Mouse (Mus musculus) embryonic facial prominence, embryonic 12.5 days (tissue): ENCODE data around the gene Gcnt2. TPM values are rescaled to one million over a fixed set of nuclear protein-coding genes. Genes with fewer than 3 reads are reported as not detected.
A peak's percentile ranks its signal among the peaks of the same experiment; 100 is the strongest.
"Not testable (repeated sequence)": the region's sequence is repeated elsewhere in the genome, so short reads cannot be mapped to it uniquely, and the experiment has no call there.

Experiments
- ATAC-seq: fragments of 200-750 bp; cut with Nextera tagmentation; 2 replicates; pipeline ENCODE4 v1.8.0; 2017; ENCODE audit not compliant: insufficient number of reproducible peaks, insufficient read depth, low FRiP score, low TSS enrichment
- H3K27ac ChIP-seq: fragments of 300-500 bp; sonication (generic); 2 replicates; pipeline ENCODE4 v1.5.1; 2016; ENCODE audit warnings: mild to moderate bottlenecking
- H3K27me3 ChIP-seq: fragments of 300-500 bp; sonication (generic); 2 replicates; pipeline ENCODE4 v1.6.1; 2016; ENCODE audit warnings: mild to moderate bottlenecking, moderate library complexity
- H3K36me3 ChIP-seq: fragments of 300-500 bp; sonication (generic); 2 replicates; pipeline ENCODE4 v1.6.1; 2016; ENCODE audit warnings: mild to moderate bottlenecking
- H3K4me1 ChIP-seq: fragments of 300-500 bp; sonication (generic); 2 replicates; pipeline ENCODE4 v1.6.1; 2016
- H3K4me2 ChIP-seq: fragments of 300-500 bp; sonication (generic); replicated peaks from 2 replicates; pipeline ENCODE4 v1.6.1; 2016; ENCODE audit warnings: mild to moderate bottlenecking, moderate library complexity
- H3K4me3 ChIP-seq: fragments of 300-500 bp; sonication (generic); 2 replicates; pipeline ENCODE4 v1.5.1; 2016; ENCODE audit warnings: mild to moderate bottlenecking
- H3K9ac ChIP-seq: fragments of 300-500 bp; sonication (generic); 2 replicates; pipeline ENCODE4 v1.6.1; 2016; ENCODE audit warnings: mild to moderate bottlenecking, moderate library complexity
- H3K9me3 ChIP-seq: fragments of 300-500 bp; sonication (generic); 2 replicates; pipeline ENCODE4 v1.6.1; 2016; ENCODE audit warnings: mild to moderate bottlenecking, moderate library complexity
- WGBS: fragments of 180-500 bp; shearing (Covaris S2); methylation state at CpG from one replicate; pipeline ENCODE4 v1.1.7; 2016; 5-methylcytosine and 5-hydroxymethylcytosine counted together
- polyA plus RNA-seq: library from polyadenylated mRNA; unstranded; fragments of >200 nt; fragmentation: Nextera tagmentation; extraction: Ambion mirVana; gene quantifications from 2 replicates; pipeline ENCODE4 v1.2.1, GENCODE M21; 2016

Gcnt2 gene
- polyA plus RNA-seq, 1 experiment from 2014 or later: 2.9 TPM

GRCm38 (mm10) chr13:40923756-40924315 lies 64.3 kb downstream of the Gcnt2 start:
- Histone ChIP-seq H3K36me3 (no peaks in the 10 kb centered on the region), H3K9me3 (no peaks in the 10 kb centered on the region), H3K9ac (no peak overlapping the region), H3K27me3 (peaks cover 5% of the 10 kb centered on the region; the same call in 1 of the 2 replicates), H3K4me3 (no peak overlapping the region), H3K4me1 (no peaks in the 10 kb centered on the region), H3K27ac (no peak overlapping the region), H3K4me2 (no peak overlapping the region)
- ATAC-seq: no peak
- 33% methylated on average over 4 of the region's 4 CpGs for WGBS

- no peaks in the 10 kb centered on the region for H3K4me1 ChIP-seq
- no peak overlapping the region for H3K4me2 ChIP-seq
- H3K9me3 ChIP-seq: no peaks in the 10 kb centered on the region
- no peak for ATAC-seq
- H3K9ac ChIP-seq: no peak overlapping the region
- no peaks in the 10 kb centered on the region for H3K27me3 ChIP-seq
- H3K4me3 ChIP-seq: no peak overlapping the region
- H3K27ac ChIP-seq: no peak overlapping the region
- no peaks in the 10 kb centered on the region for H3K36me3 ChIP-seq
- WGBS: 82% methylated on average over 9 of the region's 9 CpGs
Measured at GRCm38 (mm10) chr13:40928192-40928898, 68.8 kb downstream of the Gcnt2 start.

- not testable (repeated sequence) for H3K4me3 ChIP-seq, H3K27ac ChIP-seq, H3K27me3 ChIP-seq, H3K4me1 ChIP-seq, H3K9me3 ChIP-seq, H3K9ac ChIP-seq, H3K36me3 ChIP-seq, H3K4me2 ChIP-seq
- 16% methylated on average over 2 of the region's 2 CpGs for whole genome bisulfite sequencing
- ATAC-seq: 0 out of 2 replicates have a peak, but pooled peaks have one; percentile 52
Measured at GRCm38 (mm10) chr13:40931871-40932270, 72.3 kb downstream of the Gcnt2 start.

- H3K4me2 ChIP-seq: no peak overlapping the region
- no peak overlapping the region for H3K27ac ChIP-seq
- WGBS: 80% methylated on average over 5 of the region's 5 CpGs
- H3K27me3 ChIP-seq: no peaks in the 10 kb centered on the region
- no peaks in the 10 kb centered on the region for H3K36me3 ChIP-seq
- H3K9me3 ChIP-seq: no peaks in the 10 kb centered on the region
- no peak overlapping the region for H3K9ac ChIP-seq
- H3K4me3 ChIP-seq: no peak overlapping the region
- no peak for ATAC-seq
- no peaks in the 10 kb centered on the region for H3K4me1 ChIP-seq
Measured at GRCm38 (mm10) chr13:40932573-40932972, 73.0 kb downstream of the Gcnt2 start.

- Histone ChIP-seq H3K4me2 (no peak overlapping the region), H3K4me1 (no peaks in the 10 kb centered on the region), H3K9me3 (no peaks in the 10 kb centered on the region), H3K27ac (no peak overlapping the region), H3K9ac (no peak overlapping the region), H3K27me3 (no peaks in the 10 kb centered on the region), H3K36me3 (no peaks in the 10 kb centered on the region), H3K4me3 (no peak overlapping the region)
- ATAC-seq: no peak
- WGBS: 79% methylated on average over 3 of the region's 3 CpGs
Measured at GRCm38 (mm10) chr13:40934341-40934740, 74.8 kb downstream of the Gcnt2 start.

GRCm38 (mm10) chr13:40937586-40937985 lies 78.0 kb downstream of the Gcnt2 start:
- no peaks in the 10 kb centered on the region for H3K9me3 ChIP-seq
- no peak overlapping the region for H3K27ac ChIP-seq
- no peaks in the 10 kb centered on the region for H3K27me3 ChIP-seq
- no peaks in the 10 kb centered on the region for H3K36me3 ChIP-seq
- H3K4me3 ChIP-seq: no peak overlapping the region
- H3K4me1 ChIP-seq: no peaks in the 10 kb centered on the region
- no peak overlapping the region for H3K4me2 ChIP-seq
- no peak overlapping the region for H3K9ac ChIP-seq
- no peak for ATAC-seq
- 82% methylated on average over 5 of the region's 5 CpGs for WGBS

GRCm38 (mm10) chr13:40938485-40939357 lies 79.2 kb downstream of the Gcnt2 start:
- H3K4me1 ChIP-seq: no peaks in the 10 kb centered on the region
- H3K9me3 ChIP-seq: no peaks in the 10 kb centered on the region
- no peak overlapping the region for H3K9ac ChIP-seq
- H3K27ac ChIP-seq: no peak overlapping the region
- H3K4me2 ChIP-seq: no peak overlapping the region
- ATAC-seq: no peak
- H3K4me3 ChIP-seq: no peak overlapping the region
- H3K27me3 ChIP-seq: no peaks in the 10 kb centered on the region
- H3K36me3 ChIP-seq: no peaks in the 10 kb centered on the region
- WGBS: 88% methylated on average over 11 of the region's 11 CpGs

GRCm38 (mm10) chr13:40943066-40943465 lies 83.5 kb downstream of the Gcnt2 start:
- H3K9ac ChIP-seq: no peak overlapping the region
- H3K27me3 ChIP-seq: no peaks in the 10 kb centered on the region
- H3K36me3 ChIP-seq: no peaks in the 10 kb centered on the region
- H3K27ac ChIP-seq: no peak overlapping the region
- no peak overlapping the region for H3K4me2 ChIP-seq
- peaks cover 10% of the 10 kb centered on the region; the same call in 1 of the 2 replicates for H3K4me1 ChIP-seq
- no peak overlapping the region for H3K4me3 ChIP-seq
- no peaks in the 10 kb centered on the region for H3K9me3 ChIP-seq
- ATAC-seq: no peak
- WGBS: 95% methylated on average over 1 of the region's 1 CpGs

GRCm38 (mm10) chr13:40943936-40944335 lies 84.4 kb downstream of the Gcnt2 start:
- no peak overlapping the region for H3K27ac ChIP-seq
- H3K4me1 ChIP-seq: peaks cover 10% of the 10 kb centered on the region; the same call in 1 of the 2 replicates
- no peaks in the 10 kb centered on the region for H3K27me3 ChIP-seq
- no peak overlapping the region for H3K9ac ChIP-seq
- WGBS: 72% methylated on average over 5 of the region's 5 CpGs
- no peak for ATAC-seq
- H3K4me3 ChIP-seq: no peak overlapping the region
- no peak overlapping the region for H3K4me2 ChIP-seq
- H3K9me3 ChIP-seq: no peaks in the 10 kb centered on the region
- H3K36me3 ChIP-seq: no peaks in the 10 kb centered on the region

GRCm38 (mm10) chr13:40944346-40944745 lies 84.8 kb downstream of the Gcnt2 start:
- Histone ChIP-seq H3K4me1 (peaks cover 10% of the 10 kb centered on the region; the same call in 1 of the 2 replicates), H3K27me3 (no peaks in the 10 kb centered on the region), H3K4me3 (no peak overlapping the region), H3K4me2 (no peak overlapping the region), H3K36me3 (no peaks in the 10 kb centered on the region), H3K9ac (no peak overlapping the region), H3K9me3 (no peaks in the 10 kb centered on the region), H3K27ac (no peak overlapping the region)
- ATAC-seq: no peak
- 10% methylated on average over 3 of the region's 3 CpGs for WGBS

GRCm38 (mm10) chr13:40946513-40946912 lies 87.0 kb downstream of the Gcnt2 start:
- 62% methylated on average over 3 of the region's 3 CpGs for WGBS
- Histone ChIP-seq H3K27me3 (no peaks in the 10 kb centered on the region), H3K9ac (no peak overlapping the region), H3K4me1 (peaks cover 10% of the 10 kb centered on the region; the same call in 1 of the 2 replicates), H3K27ac (no peak overlapping the region), H3K36me3 (no peaks in the 10 kb centered on the region), H3K9me3 (no peaks in the 10 kb centered on the region), H3K4me3 (no peak overlapping the region), H3K4me2 (no peak overlapping the region)
- ATAC-seq: no peak
